Mouse (Mus musculus) hindbrain, embryonic 11.5 days (tissue): Measurements from ENCODE around the gene Camta2. TPM values are rescaled to one million over a fixed set of nuclear protein-coding genes. Genes with fewer than 3 reads are reported as not detected.
A peak's percentile ranks its signal among the peaks of the same experiment; 100 is the strongest.

Experiments used
- ATAC-seq: fragments of 200-750 bp; cut with Nextera tagmentation; 2 replicates; pipeline ENCODE4 v1.8.0; 2017; ENCODE audit warnings: mild to moderate bottlenecking, moderate TSS enrichment, moderate library complexity; ENCODE audit not compliant: low FRiP score
- DNase-seq: peaks from one replicate; pipeline ENCODE4 v3.0.0-alpha.2; 2015; ENCODE audit warnings: low spot score
- H3K27ac ChIP-seq: fragments of 300-500 bp; sonication (generic); 2 replicates; pipeline ENCODE4 v1.5.1; 2014; ENCODE audit warnings: mild to moderate bottlenecking, low read depth, low read length
- H3K27me3 ChIP-seq: fragments of 300-500 bp; sonication (generic); 2 replicates; pipeline ENCODE4 v1.6.1; 2014; ENCODE audit warnings: mild to moderate bottlenecking, low read length, moderate library complexity, mixed read lengths; ENCODE audit not compliant: control insufficient read depth, insufficient read depth
- H3K36me3 ChIP-seq: fragments of 300-500 bp; sonication (generic); 2 replicates; pipeline ENCODE4 v1.6.1; 2014; ENCODE audit warnings: mild to moderate bottlenecking, low read length, moderate library complexity, mixed read lengths; ENCODE audit not compliant: control insufficient read depth, insufficient read depth
- H3K4me1 ChIP-seq: fragments of 300-500 bp; sonication (generic); replicated peaks from 2 replicates; pipeline ENCODE4 v1.6.1; 2014; ENCODE audit warnings: low read length, mixed read lengths; ENCODE audit not compliant: control insufficient read depth, insufficient read depth
- H3K4me2 ChIP-seq: fragments of 300-500 bp; sonication (generic); replicated peaks from 2 replicates; pipeline ENCODE4 v1.6.1; 2014; ENCODE audit warnings: mild to moderate bottlenecking, low read depth, low read length
- H3K4me3 ChIP-seq: fragments of 300-500 bp; sonication (generic); 2 replicates; pipeline ENCODE4 v1.5.1; 2014; ENCODE audit warnings: low read depth, low read length
- H3K9ac ChIP-seq: fragments of 300-500 bp; sonication (generic); 2 replicates; pipeline ENCODE4 v1.6.1; 2014; ENCODE audit warnings: low read depth, low read length
- H3K9me3 ChIP-seq: fragments of 300-500 bp; sonication (generic); 2 replicates; pipeline ENCODE4 v1.6.1; 2016; ENCODE audit warnings: low read length; ENCODE audit not compliant: control insufficient read depth
- WGBS: fragments of 180-500 bp; shearing (Covaris S2); extraction: QIAGEN DNeasy Blood & Tissue Kit; methylation state at CpG from one replicate; pipeline ENCODE4 v1.1.7; 2014; 5-methylcytosine and 5-hydroxymethylcytosine counted together
- polyA plus RNA-seq: library from polyadenylated mRNA; unstranded; fragments of >200 nt; fragmentation: Nextera tagmentation; extraction: Ambion mirVana; gene quantifications from 2 replicates; pipeline ENCODE4 v1.2.1, GENCODE M21; 2014

Camta2 gene
- polyA plus RNA-seq, 1 experiment from 2014 or later: 9.2 TPM

GRCm38 (mm10) chr11:70718481-70718880 is 30.6 kb upstream of the Camta2 start:
- no peaks in the 10 kb centered on the region for H3K4me1 ChIP-seq
- H3K9me3 ChIP-seq: no peaks in the 10 kb centered on the region
- ATAC-seq: no peak
- no peak overlapping the region for H3K27ac ChIP-seq
- no peak overlapping the region for H3K4me3 ChIP-seq
- 0 out of 2 replicates have a peak, but pooled peaks cover 2% of the 10 kb centered on the region for H3K36me3 ChIP-seq
- H3K4me2 ChIP-seq: no peak overlapping the region
- 75% methylated on average over 5 of the region's 5 CpGs for WGBS
- H3K9ac ChIP-seq: no peak overlapping the region
- DNase-seq: no peak
- no peaks in the 10 kb centered on the region for H3K27me3 ChIP-seq

- 93% methylated on average over 6 of the region's 6 CpGs for WGBS
- Histone ChIP-seq H3K4me3 (no peak overlapping the region), H3K9ac (no peak overlapping the region), H3K4me2 (no peak overlapping the region), H3K4me1 (no peaks in the 10 kb centered on the region), H3K36me3 (0 out of 2 replicates have a peak, but pooled peaks cover 2% of the 10 kb centered on the region), H3K27ac (no peak overlapping the region), H3K27me3 (no peaks in the 10 kb centered on the region), H3K9me3 (no peaks in the 10 kb centered on the region)
- no peak for ATAC-seq
- no peak for DNase-seq
Observed at GRCm38 (mm10) chr11:70715832-70716231, 27.9 kb upstream of the Camta2 start.

GRCm38 (mm10) chr11:70713222-70713621 is 25.3 kb upstream of the Camta2 start:
- Histone ChIP-seq H3K9ac (no peak overlapping the region), H3K4me2 (no peak overlapping the region), H3K27me3 (no peaks in the 10 kb centered on the region), H3K27ac (no peak overlapping the region), H3K9me3 (no peaks in the 10 kb centered on the region), H3K4me3 (no peak overlapping the region), H3K36me3 (no peaks in the 10 kb centered on the region; the same call in 1 of the 2 replicates), H3K4me1 (no peaks in the 10 kb centered on the region)
- no peak for DNase-seq
- WGBS: 88% methylated on average over 6 of the region's 6 CpGs
- ATAC-seq: no peak

GRCm38 (mm10) chr11:70711026-70711425 is 23.1 kb upstream of the Camta2 start:
- WGBS: 96% methylated on average over 10 of the region's 10 CpGs
- peaks cover 1% of the 10 kb centered on the region; the same call in 1 of the 2 replicates for H3K36me3 ChIP-seq
- ATAC-seq (no peak), DNase-seq (no peak)
- no peak overlapping the region for H3K9ac ChIP-seq
- no peaks in the 10 kb centered on the region for H3K4me1 ChIP-seq
- no peak overlapping the region for H3K4me2 ChIP-seq
- no peak overlapping the region for H3K4me3 ChIP-seq
- no peaks in the 10 kb centered on the region for H3K9me3 ChIP-seq
- no peak overlapping the region for H3K27ac ChIP-seq
- H3K27me3 ChIP-seq: no peaks in the 10 kb centered on the region

- Histone ChIP-seq H3K9ac (no peak overlapping the region), H3K36me3 (peaks cover 4% of the 10 kb centered on the region; the same call in 1 of the 2 replicates), H3K27me3 (no peaks in the 10 kb centered on the region), H3K4me1 (peaks cover 6% of the 10 kb centered on the region), H3K9me3 (no peaks in the 10 kb centered on the region), H3K4me2 (no peak overlapping the region), H3K27ac (no peak overlapping the region), H3K4me3 (no peak overlapping the region)
- ATAC-seq: no peak
- 79% methylated on average over 3 of the region's 3 CpGs for WGBS
- no peak for DNase-seq
Observed at GRCm38 (mm10) chr11:70706127-70706526, 18.2 kb upstream of the Camta2 start.

- no peak overlapping the region for H3K27ac ChIP-seq
- DNase-seq (no peak), ATAC-seq (no peak)
- WGBS: 82% methylated on average over 6 of the region's 6 CpGs
- H3K4me2 ChIP-seq: no peak overlapping the region
- H3K9me3 ChIP-seq: no peaks in the 10 kb centered on the region
- H3K4me1 ChIP-seq: peaks cover 6% of the 10 kb centered on the region
- peaks cover 4% of the 10 kb centered on the region; the same call in 1 of the 2 replicates for H3K36me3 ChIP-seq
- no peak overlapping the region for H3K4me3 ChIP-seq
- H3K9ac ChIP-seq: no peak overlapping the region
- no peaks in the 10 kb centered on the region for H3K27me3 ChIP-seq
Observed at GRCm38 (mm10) chr11:70702781-70703180, 14.9 kb upstream of the Camta2 start.

- Histone ChIP-seq H3K4me1 (peaks cover 6% of the 10 kb centered on the region), H3K27me3 (no peaks in the 10 kb centered on the region), H3K36me3 (peaks cover 4% of the 10 kb centered on the region; the same call in 1 of the 2 replicates), H3K9me3 (no peaks in the 10 kb centered on the region), H3K4me3 (0 out of 2 replicates have a peak overlapping the region, but pooled peaks have one; percentile 94), H3K27ac (no peak overlapping the region), H3K9ac (no peak overlapping the region), H3K4me2 (peak overlapping the region; percentile 64; the same call in 1 of the 2 replicates)
- 84% methylated on average over 6 of the region's 6 CpGs for WGBS
- ATAC-seq (no peak), DNase-seq (no peak)
Observed at GRCm38 (mm10) chr11:70701984-70702733, 14.3 kb upstream of the Camta2 start.

GRCm38 (mm10) chr11:70701221-70701955 is 13.5 kb upstream of the Camta2 start:
- Histone ChIP-seq H3K4me2 (peak overlapping the region; percentile 64), H3K27ac (no peak overlapping the region), H3K36me3 (peaks cover 4% of the 10 kb centered on the region; the same call in 1 of the 2 replicates), H3K4me1 (peaks cover 6% of the 10 kb centered on the region), H3K27me3 (no peaks in the 10 kb centered on the region), H3K4me3 (peak overlapping the region; percentile 94), H3K9ac (peak overlapping the region; percentile 88), H3K9me3 (no peaks in the 10 kb centered on the region)
- WGBS: 13% methylated on average over 10 of the region's 10 CpGs
- ATAC-seq (0 out of 2 replicates have a peak, but pooled peaks have one; percentile 12), DNase-seq (no peak)
